Mouse (Mus musculus): Measurements from ENCODE around the gene Zfp113. TPM values are rescaled to one million over a fixed set of nuclear protein-coding genes. Genes with fewer than 3 reads are reported as not detected.

The Zfp113 gene
- 3.7 and 6.0 TPM in 2 replicates for polyA plus RNA-seq (2012; rRNA removed)

GRCm38 (mm10) chr5:138155443-138155976 lies at the start of gene Zfp113:
Gene Zfp113, minus strand, starts transcription at chr5:138155744.
- peak; percentile 93 to 97 for DNase-seq (ENCODE audit: extremely low spot score in 1 of 2, low spot score in 1 of 2)

DNA sequence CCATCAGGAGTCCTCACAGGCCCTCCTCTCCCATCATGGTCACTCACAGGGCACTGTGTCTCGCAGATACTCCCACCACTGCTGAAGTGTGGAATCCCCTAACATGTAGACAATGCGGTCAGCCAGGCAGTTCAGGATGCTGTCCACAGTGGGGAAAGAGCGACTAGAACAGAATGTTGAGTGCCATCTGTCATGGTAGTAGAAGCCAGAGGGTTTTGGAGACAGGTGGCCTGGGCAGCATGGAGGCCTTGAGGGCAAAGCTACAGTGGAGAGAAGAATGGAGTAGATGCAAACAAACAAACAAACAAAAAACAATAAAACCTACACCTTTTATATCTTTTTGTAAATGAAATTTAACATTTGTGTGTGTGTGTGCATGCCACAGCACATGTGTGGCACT lies 46.5 kb upstream of the Zfp113 start:
- DNase-seq (ENCODE audit: extremely low spot score in 1 of 2, low spot score in 1 of 2): no peak

DNA sequence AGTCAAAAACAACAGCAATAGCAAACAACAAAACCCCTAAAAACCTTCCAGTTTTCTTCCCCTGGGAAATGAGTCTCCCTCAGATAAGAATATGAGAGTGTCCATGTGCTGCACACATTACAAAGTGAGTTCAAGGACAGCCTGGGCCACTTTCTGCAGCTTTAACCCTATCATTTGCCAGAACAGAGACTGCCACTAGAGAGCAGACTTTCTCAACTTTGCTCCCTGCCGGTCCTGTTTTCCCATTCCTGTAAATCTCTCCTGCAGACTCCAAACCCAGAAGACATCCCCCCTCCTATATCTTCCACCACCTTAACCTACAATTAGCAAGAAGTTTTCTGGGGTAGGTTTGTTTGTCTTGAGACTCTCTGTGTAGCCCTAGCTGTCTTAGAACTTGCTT lies 44.0 kb upstream of the Zfp113 start:
- DNase-seq (ENCODE audit: extremely low spot score in 1 of 2, low spot score in 1 of 2): no peak

DNA sequence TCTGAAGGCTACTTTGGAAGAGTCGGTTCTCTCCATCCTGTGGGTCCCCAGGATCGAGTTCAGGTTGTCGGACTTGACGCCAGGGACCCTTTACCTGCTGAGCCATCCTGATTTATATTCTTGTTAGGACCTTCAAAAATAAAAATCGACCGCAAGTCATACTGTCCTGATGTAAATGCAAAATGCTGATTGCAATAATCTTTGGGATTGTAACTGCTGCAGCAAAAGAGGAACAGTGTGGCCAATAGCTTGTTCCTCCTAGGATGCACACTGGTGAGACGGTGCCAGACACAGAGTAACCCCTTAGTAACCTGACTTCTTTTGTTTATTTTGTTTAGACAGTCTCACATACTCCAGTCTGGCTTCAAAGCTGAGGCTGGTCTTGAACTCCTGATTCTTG lies 39.9 kb upstream of the Zfp113 start:
- no peak for DNase-seq (ENCODE audit: extremely low spot score in 1 of 2, low spot score in 1 of 2)

DNA sequence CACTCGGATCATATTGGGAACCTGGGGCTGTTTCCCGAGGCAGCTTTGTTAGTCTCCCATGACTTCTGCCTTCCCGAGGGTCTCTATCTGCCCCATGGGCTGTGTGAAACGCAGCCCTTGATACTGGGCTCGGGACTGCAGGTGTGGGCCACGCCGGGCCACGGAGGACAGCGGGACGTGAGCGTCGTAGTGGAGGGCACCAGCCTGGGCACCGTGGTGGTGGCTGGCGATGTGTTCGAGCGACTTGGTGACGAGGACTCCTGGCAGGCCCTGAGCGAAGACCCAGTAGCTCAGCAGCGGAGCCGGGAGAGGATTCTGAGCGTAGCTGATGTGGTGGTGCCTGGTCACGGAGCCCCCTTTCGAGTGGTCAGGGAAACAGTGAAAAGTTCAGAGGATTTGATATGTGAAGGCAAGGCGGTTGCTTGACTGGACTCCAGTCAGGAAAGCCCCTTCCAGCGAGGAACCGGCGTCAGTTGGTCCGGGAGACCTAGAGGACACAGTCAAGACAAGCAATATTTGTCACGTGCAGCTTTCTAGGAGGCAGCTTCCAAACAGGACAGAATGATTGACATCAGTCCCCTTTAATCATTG lies 39.3 kb upstream of the Zfp113 start:
- DNase-seq (ENCODE audit: extremely low spot score in 1 of 2, low spot score in 1 of 2): no peak

DNA sequence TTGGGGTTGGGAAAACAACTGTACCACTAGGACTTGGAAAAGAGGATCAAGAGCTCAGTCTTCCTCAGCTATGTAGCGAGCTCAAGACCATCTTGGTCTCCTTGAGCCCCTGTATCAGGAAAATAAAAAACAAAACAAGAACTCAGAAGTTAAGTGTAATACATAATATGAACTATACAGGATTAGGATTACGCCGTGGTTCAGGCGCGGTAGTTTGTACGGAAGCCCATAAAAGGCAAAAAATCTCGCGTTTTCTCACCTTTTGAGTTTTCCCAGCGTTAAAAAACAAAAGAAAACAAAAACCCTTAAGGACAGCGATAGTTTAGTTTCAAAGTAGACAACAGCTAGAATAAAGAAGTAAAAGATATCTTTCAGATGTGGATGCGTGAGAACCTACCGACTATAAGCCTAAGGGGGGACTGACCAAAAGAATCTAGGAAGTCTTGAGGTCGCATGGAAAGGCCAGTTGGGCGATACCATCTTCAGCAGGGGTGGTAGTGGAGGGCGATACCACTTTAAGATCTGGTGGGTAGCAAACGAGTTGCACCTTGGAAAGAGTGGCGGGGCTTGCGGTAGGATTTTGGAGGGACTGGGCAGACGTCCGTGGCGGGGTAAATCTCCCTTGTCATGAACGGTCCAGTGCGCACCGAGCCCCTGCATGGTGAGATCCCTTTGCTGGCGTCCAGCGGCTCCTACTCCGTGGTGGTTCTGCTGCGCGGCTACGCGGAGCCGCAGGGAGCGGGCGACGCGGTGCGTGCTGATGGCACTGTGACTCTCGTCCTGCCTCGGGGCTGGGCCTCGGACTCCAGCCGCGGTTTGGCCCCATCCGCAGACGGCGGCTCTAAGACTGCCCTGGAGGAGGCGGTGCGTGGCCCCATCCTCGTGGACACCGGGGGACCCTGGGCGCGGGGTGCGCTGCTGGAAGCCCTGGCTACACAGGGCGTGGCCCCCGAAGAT lies 38.5 kb upstream of the Zfp113 start, which contains the start of gene Mblac1:
Gene Mblac1 (plus strand): TSS at position 544 of the 957 bp plus-strand sequence.
- DNase-seq (ENCODE audit: extremely low spot score in 1 of 2, low spot score in 1 of 2): peak; percentile 60 to 92

- DNase-seq (ENCODE audit: extremely low spot score in 1 of 2, low spot score in 1 of 2): peak; percentile 83 to 89
Measured at GRCm38 (mm10) chr5:138187661-138188306, 32.2 kb upstream of the Zfp113 start.

DNA sequence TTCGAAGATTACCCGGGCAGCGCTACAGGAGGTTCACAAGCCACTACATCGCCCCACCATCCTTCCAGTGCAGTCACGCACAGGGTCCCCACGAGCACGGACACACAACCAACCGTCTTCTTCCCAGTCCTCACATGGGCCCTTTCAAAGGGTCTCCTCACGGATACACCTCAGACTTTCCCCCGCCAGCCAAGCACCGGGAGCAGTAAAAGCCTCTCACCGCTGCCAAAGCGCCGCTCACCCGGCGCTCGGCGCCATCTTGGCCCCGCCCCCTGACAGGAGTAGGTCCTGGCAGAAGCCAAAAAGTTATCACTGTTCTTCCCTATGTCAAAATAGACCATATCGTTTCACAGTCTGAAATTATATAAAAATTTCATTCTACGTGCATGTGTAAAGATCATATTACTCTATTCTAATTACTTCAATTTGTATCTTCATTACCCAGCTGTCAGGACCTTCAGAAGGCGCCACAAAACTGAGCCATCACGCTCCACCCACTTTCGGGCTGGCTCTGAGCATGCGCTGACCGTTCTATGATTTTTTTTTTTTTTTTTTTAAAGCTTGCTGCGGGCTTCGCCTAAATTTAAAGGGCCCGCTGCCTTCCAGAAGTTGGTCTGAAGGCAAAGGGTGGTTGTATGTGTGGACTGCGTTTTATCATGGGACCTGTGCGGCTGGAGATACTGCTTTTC lies 31.6 kb upstream of the Zfp113 start, which contains the start of the genes Taf6 and Cnpy4:
Gene Taf6 (minus strand): TSS at position 502 of the 689 bp plus-strand sequence.
Gene Cnpy4 (plus strand): TSS at position 536 of the 689 bp plus-strand sequence.
- peak; percentile 58 to 90 for DNase-seq (ENCODE audit: extremely low spot score in 1 of 2, low spot score in 1 of 2)

- DNase-seq (ENCODE audit: extremely low spot score in 1 of 2, low spot score in 1 of 2): no peak
Measured at GRCm38 (mm10) chr5:138173217-138173616, 17.7 kb upstream of the Zfp113 start.

- DNase-seq (ENCODE audit: extremely low spot score in 1 of 2, low spot score in 1 of 2): peak; percentile 97 to 99
Measured at GRCm38 (mm10) chr5:138171695-138172491, 16.3 kb upstream of the Zfp113 start, which contains the start of the genes Ap4m1 and Mcm7. Gene Ap4m1, plus strand, starts transcription at chr5:138172002. Gene Mcm7, minus strand, starts transcription at chr5:138172422.

DNA sequence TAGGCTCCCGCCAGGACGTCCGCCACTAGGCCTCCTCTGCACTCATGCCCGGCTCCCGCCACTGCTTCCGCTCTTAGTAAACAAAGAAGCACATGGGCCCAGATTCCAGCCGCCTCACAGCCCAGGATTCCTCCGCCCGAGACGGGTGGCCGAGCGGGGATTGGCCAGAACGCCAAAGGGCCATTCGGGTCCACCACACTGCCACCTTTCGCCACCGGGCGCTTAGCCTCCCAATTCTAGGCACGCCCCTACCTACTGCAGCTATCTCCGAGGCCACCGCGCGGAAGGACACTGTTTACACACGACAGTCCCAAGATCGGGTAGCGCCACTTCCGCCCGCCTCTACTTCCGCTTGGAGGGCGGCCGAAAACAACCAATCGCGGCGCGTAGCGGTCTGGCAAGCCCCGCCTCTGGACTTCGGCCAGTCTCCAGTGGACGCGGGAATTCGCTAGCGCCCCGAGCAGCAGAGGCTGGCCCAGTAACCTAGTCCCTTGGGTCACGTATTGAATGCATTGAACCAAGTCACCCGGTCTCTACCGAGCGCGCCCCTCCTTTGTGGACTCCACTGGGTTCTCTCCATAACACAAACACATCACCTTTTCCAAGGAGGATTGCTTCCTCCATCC lies 15.5 kb upstream of the Zfp113 start:
- DNase-seq (ENCODE audit: extremely low spot score in 1 of 2, low spot score in 1 of 2): peak; percentile 86 to 97

GRCm38 (mm10) chr5:138165594-138165993 lies 10.1 kb upstream of the Zfp113 start:
- DNase-seq (ENCODE audit: extremely low spot score in 1 of 2, low spot score in 1 of 2): no peak

- DNase-seq (ENCODE audit: extremely low spot score in 1 of 2, low spot score in 1 of 2): no peak
Measured at GRCm38 (mm10) chr5:138163610-138164009, 8.1 kb upstream of the Zfp113 start.

DNA sequence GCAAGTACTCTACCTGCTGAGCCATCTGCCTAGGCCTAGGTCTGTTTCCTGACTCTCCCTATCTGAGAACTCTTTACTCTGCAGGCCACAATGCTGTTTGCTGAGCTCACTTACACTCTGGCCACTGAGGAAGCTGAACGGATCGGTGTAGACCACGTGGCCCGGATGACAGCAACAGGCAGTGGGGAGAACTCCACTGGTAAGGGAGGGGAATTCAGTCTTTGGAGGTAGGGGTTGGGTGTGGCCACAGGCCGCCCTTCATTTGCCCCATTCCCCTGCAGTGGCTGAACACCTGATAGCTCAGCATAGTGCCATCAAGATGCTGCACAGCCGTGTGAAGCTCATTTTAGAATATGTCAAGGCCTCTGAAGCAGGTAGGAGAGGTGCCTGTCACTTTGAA lies 7.5 kb upstream of the Zfp113 start:
- no peak for DNase-seq (ENCODE audit: extremely low spot score in 1 of 2, low spot score in 1 of 2)

DNA sequence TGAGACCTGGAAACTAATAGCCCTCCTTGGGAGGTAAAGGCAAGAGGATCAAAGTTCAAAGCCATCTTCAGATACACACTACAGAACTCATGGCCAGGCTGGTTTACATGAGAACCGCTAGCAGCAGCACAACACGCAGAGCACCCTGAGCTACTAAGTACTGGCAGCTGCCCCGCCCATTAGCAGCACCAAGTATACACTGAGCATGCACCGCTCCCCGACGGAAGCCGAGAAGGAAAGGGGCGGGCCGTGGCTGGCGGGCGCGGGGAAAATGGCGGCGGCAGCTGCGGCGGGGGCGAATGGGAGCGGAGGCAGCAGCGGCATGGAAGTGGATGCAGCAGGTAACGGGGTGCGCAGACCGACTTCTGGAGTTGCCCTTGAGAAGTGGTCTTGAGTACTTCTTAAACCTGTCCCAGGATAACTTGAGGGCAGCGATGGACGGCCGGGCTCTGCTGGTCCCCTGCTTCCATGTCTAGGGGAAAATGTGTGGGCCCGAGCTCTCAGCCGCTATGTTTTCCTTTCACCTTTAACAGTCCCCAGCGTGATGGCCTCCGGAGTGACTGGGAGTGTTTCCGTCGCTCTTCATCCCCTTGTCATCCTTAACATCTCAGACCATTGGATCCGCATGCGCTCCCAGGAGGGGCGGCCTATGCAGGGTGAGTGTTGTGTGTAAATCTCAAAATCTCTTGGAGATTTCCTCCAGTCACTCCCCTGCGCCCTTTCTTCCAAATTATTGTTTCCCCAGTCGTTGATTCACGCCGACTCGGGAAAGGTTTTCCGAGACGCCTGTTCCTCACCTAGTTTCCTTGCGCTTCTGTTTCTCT lies 5.5 kb upstream of the Zfp113 start, which contains the start of gene Cops6:
Gene Cops6 (plus strand): TSS at position 230 of the 824 bp plus-strand sequence.
- peak; percentile 88 to 97 for DNase-seq (ENCODE audit: extremely low spot score in 1 of 2, low spot score in 1 of 2)

DNA sequence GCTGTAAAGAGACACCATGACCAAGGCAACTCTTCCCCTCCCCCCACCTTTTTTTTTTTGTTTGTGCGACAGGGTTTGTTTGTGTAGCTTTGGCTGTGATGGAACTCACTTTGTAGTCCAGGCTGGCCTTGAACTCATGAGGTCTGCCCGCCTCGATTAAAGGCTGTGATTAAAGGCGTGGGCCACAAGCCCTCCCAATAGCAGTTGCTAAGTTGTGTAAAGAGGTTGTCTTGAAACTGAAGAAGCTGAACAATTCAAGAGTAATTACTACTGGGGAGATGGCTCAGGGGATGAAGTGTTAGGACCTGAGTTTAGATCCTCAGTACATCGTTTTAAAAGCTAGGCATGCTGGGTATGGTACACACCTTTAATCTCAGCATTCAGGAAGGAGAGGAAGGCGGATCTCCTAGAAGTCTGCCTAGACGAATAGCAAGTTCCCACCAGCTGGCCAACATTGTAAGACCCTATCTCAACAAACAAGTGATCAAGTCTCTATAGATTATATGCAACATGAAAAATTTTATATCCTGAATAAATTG lies 4.7 kb upstream of the Zfp113 start:
- no peak for DNase-seq (ENCODE audit: extremely low spot score in 1 of 2, low spot score in 1 of 2)

DNA sequence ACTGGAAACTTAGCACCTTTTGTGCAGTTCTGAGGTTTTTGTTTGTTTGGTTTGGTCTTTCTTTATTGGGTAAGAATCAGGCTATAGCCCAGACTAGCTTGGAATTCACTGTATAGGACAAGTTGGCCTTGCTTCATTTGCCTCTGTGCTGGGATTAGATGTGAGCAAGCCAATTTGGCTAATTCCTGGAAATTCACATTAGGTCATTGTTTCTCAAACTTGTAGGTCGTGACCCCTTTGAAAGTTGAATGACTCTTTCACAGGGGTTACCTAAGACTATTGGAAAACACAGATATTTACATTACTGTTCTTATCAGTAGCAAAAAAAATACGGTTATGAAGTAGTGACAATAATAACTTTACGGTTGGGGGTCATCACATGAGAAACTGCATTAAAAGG lies 1.2 kb downstream of the Zfp113 start:
- DNase-seq (ENCODE audit: extremely low spot score in 1 of 2, low spot score in 1 of 2): no peak

- DNase-seq (ENCODE audit: extremely low spot score in 1 of 2, low spot score in 1 of 2): no peak
Measured at GRCm38 (mm10) chr5:138138585-138138984, 17.0 kb downstream of the Zfp113 start.
